Comparison of ENCODE assay signal across 1 mouse cellular context in genomic region chr11:4096054-4096984, GRCm38 (mm10).
TF ChIP-seq lines count a peak whose summit lies in the region.

No protein-coding gene starts in this region.

TF ChIP-seq in CH12.LX, 34 proteins besides CTCF, POLR2A, EP300 and RAD21 (continued from another document):
- TF ChIP-seq MAFK (IDR thresholded peaks at IDR 0.05; ENCODE audit: insufficient replicate concordance, low read length) (no peak), HCFC1 (IDR thresholded peaks at IDR 0.05; ENCODE audit: low read depth, low read length) (peak; percentile 96), USF2 (conservative IDR thresholded peaks at IDR 0.05; ENCODE audit: low read depth, low read length) (peak; percentile 95), NRF1 (IDR thresholded peaks at IDR 0.05; ENCODE audit: low read depth, low read length) (peak; percentile 79), MEF2A (IDR thresholded peaks at IDR 0.05; ENCODE audit: borderline replicate concordance, low read depth, low read length) (peak; percentile 79), E2F4 (IDR thresholded peaks at IDR 0.05; ENCODE audit: insufficient replicate concordance, low read depth, low read length) (0 out of 2 replicates have a peak, but pooled peaks have one; percentile 75), PAX5 (IDR thresholded peaks at IDR 0.05; ENCODE audit: low read length) (no peak), RCOR1 (conservative IDR thresholded peaks at IDR 0.05; ENCODE audit: low read depth, low read length) (no peak), ELF1 (IDR thresholded peaks at IDR 0.05; ENCODE audit: low read depth, low read length) (peak; percentile 89), CHD2 (IDR thresholded peaks at IDR 0.05; ENCODE audit: low read length) (peak; percentile 100), MXI1 (IDR thresholded peaks at IDR 0.05; ENCODE audit: low read depth, low read length) (peak; percentile 85), TCF12 (IDR thresholded peaks at IDR 0.05; ENCODE audit: low read depth, low read length) (peak; percentile 95), SMC3 (IDR thresholded peaks at IDR 0.05; ENCODE audit: low read depth, low read length) (no peak), TBP (conservative IDR thresholded peaks at IDR 0.05; ENCODE audit: low read depth, low read length) (peak; percentile 96), UBTF (IDR thresholded peaks at IDR 0.05; ENCODE audit: low read depth, low read length) (0 out of 2 replicates have a peak, but pooled peaks have one; percentile 18), ZC3H11A (IDR thresholded peaks at IDR 0.05; ENCODE audit: low read depth, low read length) (no peak), MAZ (IDR thresholded peaks at IDR 0.05; ENCODE audit: low read depth, low read length) (peak; percentile 92; the same call in 1 of the 2 replicates), BHLHE40 (IDR thresholded peaks at IDR 0.05; ENCODE audit: low read depth, low read length) (peak; percentile 75; the same call in 1 of the 2 replicates), NELFE (IDR thresholded peaks at IDR 0.05; ENCODE audit: low read depth, low read length) (peak; percentile 96), ZNF384 (IDR thresholded peaks at IDR 0.05; ENCODE audit: low read depth, low read length) (no peak), MYC (IDR thresholded peaks at IDR 0.05; ENCODE audit: low read depth, low read length) (peak; percentile 90), USF1 (IDR thresholded peaks at IDR 0.05; ENCODE audit: low read depth, low read length) (peak; percentile 95), MAX (IDR thresholded peaks at IDR 0.05; ENCODE audit: low read length) (peak; percentile 93), ZKSCAN1 (IDR thresholded peaks at IDR 0.05; ENCODE audit: borderline replicate concordance, low read depth, low read length) (no peak), SIN3A (IDR thresholded peaks at IDR 0.05; ENCODE audit: low read length) (peak; percentile 81; the same call in 1 of the 2 replicates), CHD1 (IDR thresholded peaks at IDR 0.05; ENCODE audit: low read depth, low read length) (0 out of 2 replicates have a peak, but pooled peaks have one; percentile 28), ETS1 (conservative IDR thresholded peaks at IDR 0.05; ENCODE audit: low read depth, low read length) (no peak; the same call in 1 of the 2 replicates), POLR2AphosphoS2 (IDR thresholded peaks at IDR 0.05; ENCODE audit: low read depth, low read length) (peak; percentile 98), ZMIZ1 (IDR thresholded peaks at IDR 0.05; ENCODE audit: low read depth, low read length) (peak; percentile 95)
